Mouse (Mus musculus) forebrain, embryonic 11.5 days (tissue): ENCODE data around the gene Mrps23. TPM values are rescaled to one million over a fixed set of nuclear protein-coding genes. Genes with fewer than 3 reads are reported as not detected.

Experiments used
- ATAC-seq: fragments of 200-750 bp; cut with Nextera tagmentation; replicated peaks from 2 replicates; pipeline ENCODE4 v1.8.0; 2017; ENCODE audit warnings: moderate TSS enrichment; ENCODE audit not compliant: low FRiP score
- DNase-seq: peaks from one replicate; pipeline ENCODE4 v3.0.0-alpha.2; 2017; ENCODE audit warnings: low spot score
- H3K27ac ChIP-seq: fragments of 300-500 bp; sonication (generic); 2 replicates; pipeline ENCODE4 v1.5.1; 2014; ENCODE audit warnings: low read depth, low read length
- H3K27me3 ChIP-seq: fragments of 300-500 bp; sonication (generic); 2 replicates; pipeline ENCODE4 v1.6.1; 2014; ENCODE audit warnings: mild to moderate bottlenecking, low read length, mixed read lengths; ENCODE audit not compliant: control insufficient read depth, insufficient read depth
- H3K36me3 ChIP-seq: fragments of 300-500 bp; sonication (generic); 2 replicates; pipeline ENCODE4 v1.6.1; 2014; ENCODE audit warnings: mild to moderate bottlenecking, low read length, moderate library complexity, mixed read lengths; ENCODE audit not compliant: control insufficient read depth, insufficient read depth
- H3K4me1 ChIP-seq: fragments of 300-500 bp; sonication (generic); replicated peaks from 2 replicates; pipeline ENCODE4 v1.6.1; 2014; ENCODE audit warnings: low read length, mixed read lengths; ENCODE audit not compliant: control insufficient read depth, insufficient read depth
- H3K4me2 ChIP-seq: fragments of 300-500 bp; sonication (generic); 2 replicates; pipeline ENCODE4 v1.6.1; 2014; ENCODE audit warnings: low read depth, mild to moderate bottlenecking, low read length, moderate library complexity, mixed read lengths; ENCODE audit not compliant: severe bottlenecking
- H3K4me3 ChIP-seq: fragments of 300-500 bp; sonication (generic); 2 replicates; pipeline ENCODE4 v1.5.1; 2014; ENCODE audit warnings: low read depth, low read length
- H3K9ac ChIP-seq: fragments of 300-500 bp; sonication (generic); 2 replicates; pipeline ENCODE4 v1.6.1; 2014; ENCODE audit warnings: low read length
- H3K9me3 ChIP-seq: fragments of 300-500 bp; sonication (generic); 2 replicates; pipeline ENCODE4 v1.6.1; 2016; ENCODE audit warnings: low read length, mixed read lengths; ENCODE audit not compliant: control insufficient read depth
- WGBS: fragments of 180-500 bp; shearing (Covaris S2); extraction: QIAGEN DNeasy Blood & Tissue Kit; methylation state at CpG from one replicate; pipeline ENCODE4 v1.1.7; 2014; 5-methylcytosine and 5-hydroxymethylcytosine counted together
- polyA plus RNA-seq: library from polyadenylated mRNA; unstranded; fragments of >200 nt; fragmentation: Nextera tagmentation; extraction: Ambion mirVana; gene quantifications from 2 replicates; pipeline ENCODE4 v1.2.1, GENCODE M21; 2014

The Mrps23 gene
- polyA plus RNA-seq, 1 experiment from 2014 or later: 70.8 TPM

DNA sequence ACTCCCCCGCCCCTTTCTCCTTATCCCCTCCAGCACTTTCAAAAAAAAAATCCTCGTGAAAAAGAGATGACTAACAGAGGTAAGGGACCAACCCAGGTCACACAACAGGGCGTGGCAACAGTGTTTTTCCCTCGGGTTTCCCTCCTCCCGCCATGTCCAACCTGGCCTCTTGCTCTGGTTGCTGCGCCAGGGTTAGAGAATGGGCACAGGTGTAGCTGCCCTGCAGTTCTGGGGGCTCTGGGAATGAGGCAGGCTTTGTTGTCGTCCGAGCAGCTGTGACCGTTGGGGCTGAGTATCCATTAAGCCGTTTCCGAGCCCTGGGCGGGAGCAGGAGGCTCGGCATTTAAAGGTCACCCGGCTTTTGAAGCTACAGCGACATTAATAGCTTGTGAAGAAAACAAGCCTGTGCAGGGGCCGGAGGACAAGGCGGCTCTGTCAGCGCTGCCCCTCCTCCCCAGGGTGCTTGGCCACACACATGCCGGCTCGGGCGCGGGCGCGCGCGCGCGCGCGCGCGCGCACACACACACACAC lies 43.1 kb upstream of the Mrps23 start:
- DNase-seq: peak; percentile 86
- Histone ChIP-seq H3K9me3 (no peaks in the 10 kb centered on the region), H3K27ac (peak overlapping the region; percentile 86), H3K4me1 (peaks cover 27% of the 10 kb centered on the region), H3K9ac (peak overlapping the region; percentile 48), H3K27me3 (no peaks in the 10 kb centered on the region), H3K36me3 (no peaks in the 10 kb centered on the region), H3K4me2 (peak overlapping the region; percentile 54), H3K4me3 (peak overlapping the region; percentile 28)
- ATAC-seq: peak; percentile 75
- WGBS: 0% methylated on average over 18 of the region's 33 CpGs

DNA sequence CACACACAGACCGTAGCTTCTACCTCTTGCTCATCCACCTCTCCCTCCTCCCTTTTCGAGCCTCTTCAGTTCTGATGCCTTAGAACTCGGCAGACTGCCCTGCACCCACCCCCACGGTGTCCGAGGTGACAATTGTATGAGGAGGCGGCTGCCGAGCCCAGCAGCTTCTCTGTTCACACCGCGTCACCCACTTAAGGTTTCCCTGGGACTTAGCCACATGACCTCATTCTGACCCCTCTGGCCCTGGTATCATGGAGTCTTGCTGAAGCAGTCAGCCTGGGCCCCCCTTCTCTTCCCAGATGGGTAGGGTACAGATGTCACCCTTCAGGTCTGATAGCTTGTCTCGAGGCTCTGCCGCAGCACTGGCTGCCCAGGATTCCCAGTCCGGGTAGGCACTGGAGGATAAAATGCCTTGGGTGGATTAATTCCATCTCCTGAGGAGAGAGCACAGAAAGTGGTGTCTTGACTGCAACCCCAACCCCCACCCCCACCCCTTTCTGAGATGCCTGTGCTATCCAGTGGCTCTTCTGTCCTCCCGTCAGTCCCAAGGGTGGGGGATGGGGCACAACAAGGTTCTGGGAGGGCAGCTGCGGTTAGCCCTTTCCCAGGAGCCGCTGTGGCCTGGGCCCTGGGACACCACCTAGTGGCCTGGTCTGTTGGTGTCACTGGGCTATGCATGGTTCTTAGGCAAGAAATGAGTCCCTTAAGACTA lies 42.4 kb upstream of the Mrps23 start:
- H3K9me3 ChIP-seq: no peaks in the 10 kb centered on the region
- ATAC-seq (peak; percentile 81), DNase-seq (peak; percentile 93)
- H3K36me3 ChIP-seq: no peaks in the 10 kb centered on the region
- WGBS: under 1% methylated on average over 15 of the region's 15 CpGs
- H3K4me2 ChIP-seq: peak overlapping the region; percentile 54
- H3K27me3 ChIP-seq: no peaks in the 10 kb centered on the region
- H3K9ac ChIP-seq: peak overlapping the region; percentile 41; the same call in 1 of the 2 replicates
- peaks cover 23% of the 10 kb centered on the region for H3K4me1 ChIP-seq
- H3K27ac ChIP-seq: peak overlapping the region; percentile 91
- peak overlapping the region; percentile 28 for H3K4me3 ChIP-seq

DNA sequence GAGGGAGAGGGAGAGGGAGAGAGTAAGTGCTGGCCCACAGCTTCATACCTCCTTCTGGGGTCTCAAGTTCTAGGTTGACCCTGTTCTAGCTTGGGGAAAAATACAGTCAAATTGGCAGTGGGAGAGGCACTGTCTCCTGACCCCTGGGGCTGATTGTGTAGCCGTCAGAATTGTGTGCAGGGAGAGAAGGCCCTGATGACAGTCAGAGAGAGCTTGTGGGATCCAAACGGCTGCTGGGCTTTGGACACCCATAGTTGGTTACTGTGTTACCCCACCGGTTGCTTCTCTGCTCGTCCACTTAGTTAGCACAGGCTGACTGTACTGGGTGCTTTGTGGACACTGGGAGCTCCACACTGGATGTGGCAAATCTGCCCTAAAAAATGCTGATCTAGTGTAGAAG lies 41.4 kb upstream of the Mrps23 start:
- Histone ChIP-seq H3K4me2 (no peak overlapping the region), H3K27ac (no peak overlapping the region), H3K9me3 (no peaks in the 10 kb centered on the region), H3K4me3 (no peak overlapping the region), H3K9ac (no peak overlapping the region), H3K36me3 (no peaks in the 10 kb centered on the region), H3K4me1 (peaks cover 23% of the 10 kb centered on the region), H3K27me3 (no peaks in the 10 kb centered on the region)
- WGBS: 70% methylated on average over 4 of the region's 4 CpGs
- no peak for DNase-seq
- ATAC-seq: no peak

DNA sequence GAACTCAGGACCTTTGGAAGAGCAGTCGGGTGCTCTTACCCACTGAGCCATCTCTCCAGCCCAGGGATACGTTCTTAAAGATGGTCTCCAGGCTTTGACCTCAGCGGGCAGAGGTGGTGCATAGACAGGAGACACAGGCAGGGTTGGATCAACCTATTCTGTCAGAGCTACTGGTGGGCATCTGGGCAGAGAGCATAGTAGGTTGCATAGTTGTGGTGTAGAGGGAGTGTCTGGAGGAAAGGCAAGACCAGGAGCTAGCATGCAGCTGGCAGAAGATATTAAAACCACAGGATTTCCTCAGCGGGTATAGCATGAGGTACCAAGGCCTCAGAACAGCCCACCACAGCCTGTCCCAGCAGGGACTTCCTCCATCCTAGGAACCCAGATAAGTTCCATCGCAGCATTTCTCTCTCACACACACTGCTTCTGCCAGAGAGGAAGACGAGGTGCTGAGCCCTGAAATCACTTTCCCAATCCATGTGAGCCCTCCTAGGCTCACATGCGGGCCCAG lies 39.9 kb upstream of the Mrps23 start:
- Histone ChIP-seq H3K4me3 (no peak overlapping the region), H3K4me2 (no peak overlapping the region), H3K27ac (no peak overlapping the region), H3K36me3 (no peaks in the 10 kb centered on the region), H3K27me3 (no peaks in the 10 kb centered on the region), H3K9me3 (no peaks in the 10 kb centered on the region), H3K4me1 (peaks cover 27% of the 10 kb centered on the region), H3K9ac (no peak overlapping the region)
- no peak for ATAC-seq
- DNase-seq: no peak
- 90% methylated on average over 7 of the region's 7 CpGs for WGBS

DNA sequence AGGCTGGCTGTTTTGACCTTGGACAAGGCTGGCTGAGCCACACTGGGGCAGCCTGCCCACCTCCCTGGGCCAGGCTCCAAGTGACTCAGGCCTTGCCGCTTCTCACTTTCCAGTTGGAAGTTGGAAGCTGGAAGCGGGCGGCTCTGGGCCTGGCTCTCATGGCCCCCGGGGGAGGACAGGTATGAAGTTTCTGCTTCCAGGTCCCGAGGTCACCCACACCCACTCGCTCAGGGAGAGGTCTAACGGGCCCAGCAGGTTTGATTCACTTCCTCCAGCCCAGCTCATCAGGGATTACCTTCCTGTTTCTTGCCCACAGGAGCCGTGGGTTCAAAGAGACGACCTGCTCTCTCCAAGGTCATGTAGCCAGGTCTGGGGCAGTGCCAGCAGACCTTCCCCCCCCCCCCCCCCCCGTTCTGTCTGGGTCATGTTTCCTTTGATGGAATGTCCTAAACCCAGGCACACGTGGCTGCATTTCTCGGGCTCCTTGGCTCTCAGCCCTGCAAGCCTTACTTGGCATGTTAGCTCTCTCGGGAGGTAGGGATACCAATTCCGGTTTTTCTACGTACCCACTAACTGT lies 39.3 kb upstream of the Mrps23 start:
- Histone ChIP-seq H3K27me3 (peaks cover under 1% of the 10 kb centered on the region; the same call in 1 of the 2 replicates), H3K9me3 (no peaks in the 10 kb centered on the region), H3K27ac (no peak overlapping the region), H3K36me3 (no peaks in the 10 kb centered on the region), H3K4me1 (peaks cover 32% of the 10 kb centered on the region), H3K9ac (no peak overlapping the region), H3K4me3 (no peak overlapping the region), H3K4me2 (no peak overlapping the region)
- 64% methylated on average over 14 of the region's 15 CpGs for WGBS
- DNase-seq: no peak
- ATAC-seq: no peak

DNA sequence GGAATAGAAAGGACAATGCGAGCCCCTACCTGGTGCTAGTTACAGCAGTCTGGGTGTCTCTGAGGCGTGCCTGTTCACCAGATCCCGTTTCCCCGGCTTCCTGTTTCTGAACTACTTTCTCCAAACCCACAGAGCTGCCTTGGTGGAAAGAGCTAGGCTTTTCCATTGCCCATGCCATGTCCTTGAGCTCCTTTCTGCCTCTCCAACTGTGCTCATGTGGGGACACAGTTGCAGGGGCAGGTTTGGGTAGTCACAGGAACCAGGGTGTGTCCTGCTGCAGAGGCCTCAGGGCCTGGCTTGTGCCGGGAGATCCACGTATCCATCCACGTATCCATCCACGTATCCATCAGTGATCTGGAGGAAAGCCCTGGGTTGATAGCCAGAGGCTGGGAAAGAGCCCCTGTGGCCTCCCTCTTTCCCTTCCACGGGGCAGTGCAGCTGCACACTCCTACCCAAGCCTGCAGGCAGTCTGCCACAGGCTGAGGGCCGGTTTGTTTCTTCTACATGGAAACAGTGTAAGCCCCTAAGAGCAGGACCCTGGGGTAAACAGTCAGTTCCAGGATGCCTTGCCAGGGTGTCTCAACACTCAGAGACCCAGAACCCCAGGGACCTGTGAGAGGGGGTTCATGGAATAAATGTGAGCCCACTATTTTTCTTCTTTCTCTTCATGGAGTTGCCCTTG lies 38.4 kb upstream of the Mrps23 start:
- Histone ChIP-seq H3K9me3 (no peaks in the 10 kb centered on the region), H3K4me3 (no peak overlapping the region), H3K27ac (no peak overlapping the region), H3K4me2 (no peak overlapping the region), H3K9ac (peak overlapping the region; percentile 3; the same call in 1 of the 2 replicates), H3K36me3 (no peaks in the 10 kb centered on the region), H3K4me1 (peaks cover 27% of the 10 kb centered on the region), H3K27me3 (peaks cover 2% of the 10 kb centered on the region; the same call in 1 of the 2 replicates)
- DNase-seq: no peak
- no peak for ATAC-seq
- WGBS: 84% methylated on average over 10 of the region's 10 CpGs

DNA sequence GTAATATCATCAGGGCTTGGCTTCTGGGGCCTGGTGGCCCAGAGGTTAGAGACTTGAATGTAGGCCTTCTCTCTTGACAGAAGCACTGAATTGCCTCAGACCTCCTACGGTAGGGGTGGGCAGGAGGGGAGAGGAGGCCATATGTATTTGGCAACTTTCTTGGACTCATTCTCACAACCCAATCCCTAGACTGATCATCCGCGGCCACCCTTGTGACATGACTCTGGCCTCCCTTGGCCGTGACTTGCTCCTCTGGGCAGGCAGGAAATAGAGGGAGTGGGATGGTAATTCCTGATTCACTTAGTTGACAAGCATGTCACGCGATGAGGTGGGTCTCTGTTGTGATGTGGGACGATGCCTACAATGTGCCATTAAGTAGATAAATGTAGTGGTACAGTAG lies 37.7 kb upstream of the Mrps23 start:
- H3K9me3 ChIP-seq: no peaks in the 10 kb centered on the region
- no peak overlapping the region for H3K4me2 ChIP-seq
- ATAC-seq (no peak), DNase-seq (no peak)
- no peak overlapping the region for H3K9ac ChIP-seq
- H3K27ac ChIP-seq: no peak overlapping the region
- H3K4me3 ChIP-seq: no peak overlapping the region
- H3K4me1 ChIP-seq: peaks cover 23% of the 10 kb centered on the region
- H3K27me3 ChIP-seq: peaks cover 2% of the 10 kb centered on the region; the same call in 1 of the 2 replicates
- 95% methylated on average over 7 of the region's 7 CpGs for WGBS
- no peaks in the 10 kb centered on the region for H3K36me3 ChIP-seq

DNA sequence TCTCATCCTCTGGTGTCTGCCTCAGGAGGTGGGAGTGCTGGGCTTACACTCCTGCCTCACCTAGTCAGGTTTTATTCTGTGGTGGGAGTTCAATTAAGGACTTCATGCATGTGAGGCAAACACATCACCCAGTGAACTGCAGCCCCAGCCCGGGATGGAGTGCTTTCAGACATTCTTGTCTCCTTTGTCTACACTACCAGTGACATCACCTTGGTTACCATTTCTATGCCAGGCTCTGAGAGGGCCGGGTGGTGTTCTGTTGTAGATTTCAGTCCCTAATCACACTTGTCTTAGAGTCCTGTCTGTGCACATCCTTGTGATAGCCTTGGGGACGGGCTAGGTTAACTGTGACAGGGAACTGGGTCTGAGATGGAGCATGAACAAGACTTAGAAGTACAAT lies 35.6 kb upstream of the Mrps23 start:
- Histone ChIP-seq H3K36me3 (no peaks in the 10 kb centered on the region), H3K9me3 (no peaks in the 10 kb centered on the region), H3K27ac (no peak overlapping the region), H3K4me1 (peaks cover 27% of the 10 kb centered on the region), H3K4me2 (no peak overlapping the region), H3K4me3 (no peak overlapping the region), H3K9ac (no peak overlapping the region), H3K27me3 (peaks cover 2% of the 10 kb centered on the region; the same call in 1 of the 2 replicates)
- WGBS: 27% methylated on average over 3 of the region's 3 CpGs
- ATAC-seq: peak; percentile 51; the same call in 1 of the 2 replicates
- DNase-seq: no peak
